Comparison of ENCODE assay signal across 8 mouse cellular contexts in the genomic region with DNA sequence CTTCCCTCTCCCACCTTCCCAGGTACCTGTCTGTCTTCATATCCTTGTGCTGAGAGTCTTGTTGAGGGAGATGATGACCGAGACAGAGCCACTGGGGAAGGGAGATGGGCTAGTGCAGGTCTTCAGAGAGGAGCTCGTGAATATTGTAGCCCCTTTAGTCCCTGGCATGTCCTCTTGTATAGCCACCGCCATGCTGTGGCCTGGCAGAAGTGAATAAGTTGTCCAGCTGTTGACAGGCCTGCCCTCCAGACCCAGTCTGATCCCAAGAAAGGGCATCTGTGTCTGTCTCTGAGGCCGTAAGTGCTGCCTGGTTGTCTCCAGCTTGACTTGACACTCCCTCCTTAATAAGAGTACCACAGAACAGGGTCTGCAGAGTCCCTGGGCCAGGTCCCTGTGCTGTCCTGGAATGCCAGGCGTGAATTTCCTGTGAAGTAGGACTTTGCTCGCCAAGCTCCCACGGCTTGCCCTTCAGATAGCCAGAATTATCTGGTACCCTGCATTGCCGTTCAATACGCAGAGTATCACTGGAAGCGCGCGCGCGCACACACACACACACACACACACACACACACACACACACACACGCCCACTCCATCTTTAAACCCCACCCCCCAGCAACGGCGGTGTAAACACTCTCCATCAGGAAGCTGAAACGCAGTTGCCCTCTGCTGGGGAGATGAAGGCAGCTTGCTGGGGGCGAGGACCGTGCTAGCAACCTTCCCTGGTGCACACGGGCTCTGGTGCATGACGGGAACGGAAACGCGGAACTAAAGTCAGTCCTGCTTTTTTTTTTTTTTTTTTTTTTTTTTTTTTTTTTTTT.
A peak's percentile ranks its signal among the peaks of the same experiment; 100 is the strongest.
DNase-seq lines count a peak whose midpoint lies in the region; ATAC-seq and TF ChIP-seq lines count a peak whose summit lies in the region.

No protein-coding gene starts in this region.

- peak; percentile 10 for DNase-seq in cerebellum, adult 11 months
- DNase-seq in heart, embryonic 10.5 days (ENCODE audit: low spot score), result peak; percentile 97
- peak; percentile 95 for DNase-seq in midbrain, postnatal 0 days (ENCODE audit: low spot score)
- DNase-seq in spleen, postnatal 4 days (ENCODE audit: low spot score in 2 of 2), result peak; percentile 78 to 84

- H3K4me2 ChIP-seq in embryonic facial prominence, embryonic 13.5 days, result peak overlapping the region; percentile 67
- H3K4me2 ChIP-seq in kidney, embryonic 14.5 days (replicated peaks; ENCODE audit: low read depth, low read length), result peak overlapping the region; percentile 60
- peak overlapping the region; percentile 62 for H3K4me2 ChIP-seq in limb, embryonic 15.5 days
- peak overlapping the region; percentile 78 for H3K4me2 ChIP-seq in midbrain, postnatal 0 days (ENCODE audit: low read depth, low read length, poor library complexity, severe bottlenecking)

- H3K36me3 ChIP-seq in embryonic facial prominence, embryonic 13.5 days, result no peaks in the 10 kb centered on the region
- H3K36me3 ChIP-seq in heart, embryonic 10.5 days, result no peaks in the 10 kb centered on the region
- H3K36me3 ChIP-seq in kidney, embryonic 14.5 days (ENCODE audit: control insufficient read depth, insufficient read depth, low read length), result no peaks in the 10 kb centered on the region
- no peaks in the 10 kb centered on the region for H3K36me3 ChIP-seq in limb, embryonic 15.5 days
- H3K36me3 ChIP-seq in midbrain, postnatal 0 days (ENCODE audit: insufficient read depth, low read length), result no peaks in the 10 kb centered on the region

- WGBS in embryonic facial prominence, embryonic 13.5 days, result 12% methylated on average over 21 of the region's 25 CpGs
- 8% methylated on average over 25 of the region's 25 CpGs for WGBS in heart, embryonic 10.5 days
- 10% methylated on average over 25 of the region's 25 CpGs for WGBS in kidney, embryonic 14.5 days
- WGBS in limb, embryonic 15.5 days, result 10% methylated on average over 25 of the region's 25 CpGs
- WGBS in midbrain, postnatal 0 days, result 8% methylated on average over 25 of the region's 25 CpGs

- H3K4me1 ChIP-seq in embryonic facial prominence, embryonic 13.5 days, result peaks cover 24% of the 10 kb centered on the region
- peaks cover 33% of the 10 kb centered on the region for H3K4me1 ChIP-seq in heart, embryonic 10.5 days
- H3K4me1 ChIP-seq in kidney, embryonic 14.5 days (ENCODE audit: control insufficient read depth, insufficient read depth, low read length), result peaks cover 7% of the 10 kb centered on the region; the same call in 1 of the 2 replicates
- H3K4me1 ChIP-seq in limb, embryonic 15.5 days, result peaks cover 13% of the 10 kb centered on the region
- no peaks in the 10 kb centered on the region for H3K4me1 ChIP-seq in midbrain, postnatal 0 days (ENCODE audit: insufficient read depth, low read length)

- H3K27ac ChIP-seq in embryonic facial prominence, embryonic 13.5 days, result peak overlapping the region; percentile 79
- H3K27ac ChIP-seq in heart, embryonic 10.5 days, result peak overlapping the region; percentile 90
- H3K27ac ChIP-seq in kidney, embryonic 14.5 days (ENCODE audit: low read depth, low read length), result peak overlapping the region; percentile 52; the same call in 1 of the 2 replicates
- H3K27ac ChIP-seq in limb, embryonic 15.5 days, result peak overlapping the region; percentile 59
- peak overlapping the region; percentile 65; the same call in 1 of the 2 replicates for H3K27ac ChIP-seq in midbrain, postnatal 0 days (ENCODE audit: low read depth, low read length)

- no peak; the same call in 1 of the 2 replicates for ATAC-seq in cerebellum, adult (ENCODE audit: insufficient number of reproducible peaks, low FRiP score, low TSS enrichment)
- peak; percentile 92 for ATAC-seq in embryonic facial prominence, embryonic 13.5 days (ENCODE audit: insufficient number of reproducible peaks, insufficient read depth, low FRiP score, low TSS enrichment, low read depth)
- peak; percentile 95 for ATAC-seq in kidney, embryonic 14.5 days (ENCODE audit: low FRiP score, low TSS enrichment)
- peak; percentile 93 for ATAC-seq in limb, embryonic 15.5 days (ENCODE audit: insufficient number of reproducible peaks, low FRiP score, low TSS enrichment, low read depth)
- ATAC-seq in midbrain, postnatal 0 days (ENCODE audit: low FRiP score), result peak; percentile 92

- no peaks in the 10 kb centered on the region for H3K9me3 ChIP-seq in embryonic facial prominence, embryonic 13.5 days
- H3K9me3 ChIP-seq in heart, embryonic 10.5 days, result no peaks in the 10 kb centered on the region
- no peaks in the 10 kb centered on the region for H3K9me3 ChIP-seq in kidney, embryonic 14.5 days (ENCODE audit: control insufficient read depth, low read length)
- no peaks in the 10 kb centered on the region for H3K9me3 ChIP-seq in limb, embryonic 15.5 days
- no peaks in the 10 kb centered on the region for H3K9me3 ChIP-seq in midbrain, postnatal 0 days (ENCODE audit: low read length)

- H3K4me3 ChIP-seq in embryonic facial prominence, embryonic 13.5 days, result peak overlapping the region; percentile 43
- peak overlapping the region; percentile 56 for H3K4me3 ChIP-seq in heart, embryonic 10.5 days
- H3K4me3 ChIP-seq in kidney, embryonic 14.5 days (ENCODE audit: low read length), result peak overlapping the region; percentile 37
- peak overlapping the region; percentile 42 for H3K4me3 ChIP-seq in limb, embryonic 15.5 days
- H3K4me3 ChIP-seq in midbrain, postnatal 0 days (ENCODE audit: low read depth, low read length), result peak overlapping the region; percentile 34

- peak overlapping the region; percentile 18; the same call in 1 of the 2 replicates for H3K9ac ChIP-seq in embryonic facial prominence, embryonic 13.5 days
- peak overlapping the region; percentile 35; the same call in 1 of the 2 replicates for H3K9ac ChIP-seq in kidney, embryonic 14.5 days (ENCODE audit: low read depth, low read length)
- H3K9ac ChIP-seq in limb, embryonic 15.5 days, result no peak overlapping the region
- peak overlapping the region; percentile 46; the same call in 1 of the 2 replicates for H3K9ac ChIP-seq in midbrain, postnatal 0 days (replicated peaks; ENCODE audit: low read length, poor library complexity, severe bottlenecking)

- TF ChIP-seq CTCF in midbrain, postnatal 0 days (IDR thresholded peaks at IDR 0.05), result peak; percentile 84

- no peaks in the 10 kb centered on the region; the same call in 1 of the 2 replicates for H3K27me3 ChIP-seq in embryonic facial prominence, embryonic 13.5 days
- H3K27me3 ChIP-seq in heart, embryonic 10.5 days (ENCODE audit: insufficient read depth, poor library complexity, severe bottlenecking), result no peaks in the 10 kb centered on the region
- no peaks in the 10 kb centered on the region for H3K27me3 ChIP-seq in kidney, embryonic 14.5 days (ENCODE audit: control insufficient read depth, insufficient read depth, low read length)
- H3K27me3 ChIP-seq in limb, embryonic 15.5 days, result no peaks in the 10 kb centered on the region
- 0 out of 2 replicates have a peak, but pooled peaks cover 3% of the 10 kb centered on the region for H3K27me3 ChIP-seq in midbrain, postnatal 0 days (ENCODE audit: insufficient read depth, low read length)

Comparison
In these comparisons a context has a peak if more than half of its experiments do, and no peak if none do; other contexts are left out.
1. DNase-seq: peak in every context shown above with its lines; median percentile 97 in heart, embryonic 10.5 days; 95 in midbrain, postnatal 0 days; 81 in spleen, postnatal 4 days; 10 in cerebellum, adult 11 months.